Mouse (Mus musculus) C2C12 (cell line): ENCODE measurements around the gene Lce1a1.

Experiments
- CEBPB ChIP-seq: IDR thresholded peaks from one replicate; pipeline ENCODE4 v1.6.1; 2011; ENCODE audit warnings: low read depth, mild to moderate bottlenecking, control low read depth, moderate library complexity
- CTCF ChIP-seq: IDR thresholded peaks from one replicate; pipeline ENCODE4 v1.5.1; 2011; ENCODE audit not compliant: control insufficient read depth, insufficient read depth, insufficient read length
- FOSL1 ChIP-seq: IDR thresholded peaks from one replicate; pipeline ENCODE4 v1.8.0; 2011; ENCODE audit warnings: mild to moderate bottlenecking, low read length; ENCODE audit not compliant: poor library complexity, insufficient read depth, severe bottlenecking
- MAX ChIP-seq: IDR thresholded peaks from one replicate; pipeline ENCODE4 v1.6.1; 2011; ENCODE audit warnings: mild to moderate bottlenecking, control low read depth
- MYOD1 ChIP-seq: IDR thresholded peaks from one replicate; pipeline ENCODE4 v1.6.1; 2011; ENCODE audit warnings: low read depth; ENCODE audit not compliant: control insufficient read depth, insufficient read length
- USF1 ChIP-seq: IDR thresholded peaks from one replicate; pipeline ENCODE4 v1.6.1; 2011; ENCODE audit warnings: low read depth, mild to moderate bottlenecking, control low read depth, moderate library complexity

DNA sequence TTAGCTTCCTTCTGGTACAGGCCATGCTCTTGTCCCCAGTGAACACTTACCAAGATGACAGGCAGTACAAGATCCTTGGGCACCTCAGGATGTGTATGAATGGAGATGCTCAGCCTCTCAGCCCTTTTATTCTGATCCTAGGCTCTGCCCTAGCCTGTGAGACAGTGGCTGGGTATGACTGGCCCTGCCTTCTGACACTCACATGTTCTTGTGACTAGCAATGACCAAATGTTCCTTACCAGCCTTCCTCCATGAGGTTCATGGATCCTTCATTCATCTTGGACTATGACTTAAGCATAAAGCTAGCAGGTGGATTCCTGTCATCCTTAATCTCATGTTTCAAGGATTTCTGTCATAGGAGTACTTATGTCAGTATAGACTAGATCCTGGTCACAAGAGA, 22.1 kb upstream of the Lce1a1 start, which contains the start of gene Lce1a2:
- TF ChIP-seq FOSL1 (no peak), CTCF (no peak), USF1 (no peak), MYOD1 (no peak), CEBPB (no peak), MAX (no peak)
